Mouse (Mus musculus) megakaryocyte, embryonic 14.5 days (primary cell): ENCODE measurements around the gene Prkaa1.

Experiments used
- FLI1 ChIP-seq: IDR thresholded peaks from 2 replicates; pipeline ENCODE4 v1.6.1; 2012; ENCODE audit warnings: low read length, inconsistent platforms, mixed read lengths
- GATA1 ChIP-seq: IDR thresholded peaks from 3 replicates; pipeline ENCODE4 v1.6.1; 2012; ENCODE audit warnings: mixed read lengths, low read length, inconsistent platforms, borderline replicate concordance

DNA sequence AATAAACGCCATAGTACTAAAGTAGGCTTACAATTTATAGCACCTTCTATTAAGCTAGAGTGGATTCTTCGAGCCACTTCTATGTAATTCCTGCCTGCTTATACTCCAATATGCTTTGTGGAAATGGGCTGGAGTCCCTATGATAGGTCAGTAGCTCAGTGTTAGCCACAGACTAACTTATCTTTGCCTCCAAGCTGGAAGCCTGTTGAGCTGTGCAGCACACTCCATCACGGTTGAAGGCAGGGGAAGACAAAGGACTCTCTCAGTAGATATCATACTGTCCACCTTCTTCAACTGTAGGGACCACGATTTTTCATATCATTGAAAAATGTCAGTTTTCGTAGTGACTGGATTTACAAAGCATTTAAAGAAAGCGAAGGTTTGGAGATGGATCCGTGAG is 3.8 kb upstream of the Prkaa1 start:
- TF ChIP-seq GATA1 = no peak
- no peak for TF ChIP-seq FLI1
